Mouse (Mus musculus) liver, embryonic 14.5 days (tissue): ENCODE data around the gene Gmds.

Source experiments
- CTCF ChIP-seq: IDR thresholded peaks from 2 replicates; pipeline ENCODE4 v1.5.1; 2016; ENCODE audit warnings: antibody characterized with exemption, low read depth, control low read depth
- EP300 ChIP-seq: IDR thresholded peaks from 2 replicates; pipeline ENCODE4 v1.6.1; 2016; ENCODE audit warnings: antibody characterized with exemption, low read depth

GRCm38 (mm10) chr13:32088303-32088977 lies 250.1 kb downstream of the Gmds start:
- TF ChIP-seq EP300 (no peak), CTCF (no peak)
